Mouse (Mus musculus) heart, embryonic 15.5 days (tissue): ENCODE measurements around the gene Mss51. TPM values are rescaled to one million over a fixed set of nuclear protein-coding genes. Genes with fewer than 3 reads are reported as not detected.

ENCODE experiments used
- ATAC-seq: fragments of 200-750 bp; cut with Nextera tagmentation; replicated peaks from 2 replicates; pipeline ENCODE4 v1.8.0; 2017; ENCODE audit warnings: low read depth, moderate TSS enrichment; ENCODE audit not compliant: insufficient number of reproducible peaks, insufficient read depth, low FRiP score
- H3K27ac ChIP-seq: fragments of 300-500 bp; sonication (generic); 2 replicates; pipeline ENCODE4 v1.5.1; 2015; ENCODE audit warnings: mild to moderate bottlenecking, inconsistent platforms
- H3K27me3 ChIP-seq: fragments of 300-500 bp; sonication (generic); 2 replicates; pipeline ENCODE4 v1.6.1; 2015; ENCODE audit warnings: inconsistent platforms
- H3K36me3 ChIP-seq: fragments of 300-500 bp; sonication (generic); 2 replicates; pipeline ENCODE4 v1.6.1; 2015; ENCODE audit warnings: mild to moderate bottlenecking, inconsistent platforms
- H3K4me1 ChIP-seq: fragments of 300-500 bp; sonication (generic); replicated peaks from 2 replicates; pipeline ENCODE4 v1.6.1; 2015; ENCODE audit warnings: inconsistent platforms
- H3K4me2 ChIP-seq: fragments of 300-500 bp; sonication (generic); 2 replicates; pipeline ENCODE4 v1.6.1; 2015; ENCODE audit warnings: inconsistent platforms, mild to moderate bottlenecking, moderate library complexity
- H3K4me3 ChIP-seq: fragments of 300-500 bp; sonication (generic); 2 replicates; pipeline ENCODE4 v1.5.1; 2015; ENCODE audit warnings: mild to moderate bottlenecking, inconsistent platforms
- H3K9ac ChIP-seq: fragments of 300-500 bp; sonication (generic); 2 replicates; pipeline ENCODE4 v1.6.1; 2015; ENCODE audit warnings: mild to moderate bottlenecking, inconsistent platforms
- H3K9me3 ChIP-seq: fragments of 300-500 bp; sonication (generic); replicated peaks from 2 replicates; pipeline ENCODE4 v1.6.1; 2016; ENCODE audit warnings: inconsistent platforms
- WGBS: fragments of 180-500 bp; shearing (Covaris S2); methylation state at CpG from one replicate; pipeline ENCODE4 v1.1.7; 2015; ENCODE audit warnings: mixed read lengths; 5-methylcytosine and 5-hydroxymethylcytosine counted together
- polyA plus RNA-seq: library from polyadenylated mRNA; unstranded; fragments of >200 nt; fragmentation: Nextera tagmentation; extraction: Ambion mirVana; gene quantifications from 2 replicates; pipeline ENCODE4 v1.2.1, GENCODE M21; 2015

The Mss51 gene
- polyA plus RNA-seq, 1 experiment from 2014 or later = 0.45 TPM

DNA sequence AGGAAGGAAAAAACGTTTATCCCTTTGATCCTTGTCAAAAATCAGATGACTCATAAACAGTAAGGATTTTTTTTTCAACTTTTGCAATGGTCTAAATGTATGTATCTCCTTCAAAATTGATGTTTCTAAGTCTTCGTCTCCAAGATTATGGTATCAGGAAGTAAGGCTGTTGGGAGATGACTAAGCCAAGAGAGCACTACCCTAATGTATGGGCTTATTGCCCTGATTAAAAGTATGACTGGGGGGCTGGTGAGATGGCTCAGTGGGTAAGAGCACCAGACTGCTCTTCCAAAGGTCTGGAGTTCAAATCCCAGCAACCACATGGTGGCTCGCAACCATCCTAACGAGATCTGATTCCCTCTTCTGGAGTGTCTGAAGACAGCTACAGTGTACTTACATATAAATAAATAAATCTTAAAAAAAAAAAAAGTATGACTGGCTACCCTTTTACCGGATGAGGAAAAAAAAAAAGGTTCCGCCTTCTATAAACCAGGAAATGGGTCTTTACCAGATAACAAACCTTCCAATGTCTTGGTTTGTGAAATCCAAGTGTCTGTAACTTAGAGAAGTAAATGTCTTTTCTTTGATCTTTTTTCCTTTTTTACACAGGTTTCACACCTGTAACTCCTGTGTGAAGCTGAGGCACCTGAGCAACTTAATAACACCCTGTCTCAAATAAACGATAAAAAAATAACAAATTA is 14.5 kb downstream of the Mss51 start:
- Histone ChIP-seq H3K36me3 (peaks cover 16% of the 10 kb centered on the region; the same call in 1 of the 2 replicates), H3K27ac (no peak overlapping the region), H3K4me2 (no peak overlapping the region), H3K27me3 (no peaks in the 10 kb centered on the region), H3K9ac (no peak overlapping the region), H3K9me3 (no peaks in the 10 kb centered on the region), H3K4me3 (no peak overlapping the region), H3K4me1 (peaks cover 9% of the 10 kb centered on the region)
- 87% methylated on average over 7 of the region's 7 CpGs for WGBS
- no peak for ATAC-seq

DNA sequence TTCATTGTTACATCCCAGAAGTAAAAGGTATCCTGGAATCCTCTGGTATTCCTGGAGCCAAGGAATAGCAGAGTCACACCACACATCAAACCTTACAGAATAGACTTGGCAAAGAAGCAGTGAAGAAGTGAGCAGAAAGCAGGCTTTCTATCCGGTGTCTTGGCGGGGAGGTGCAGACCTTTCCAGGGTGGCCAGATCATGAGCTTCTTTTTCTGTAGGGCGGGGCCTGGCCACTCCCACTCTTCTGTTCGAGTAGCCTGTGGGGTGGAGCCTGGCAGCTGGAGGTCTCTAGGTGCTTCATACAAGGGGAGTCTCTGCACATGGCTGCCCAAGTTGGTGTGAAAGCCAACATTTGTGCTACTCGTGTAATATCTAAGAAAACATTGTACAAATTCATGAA is 15.5 kb downstream of the Mss51 start:
- Histone ChIP-seq H3K9me3 (no peaks in the 10 kb centered on the region), H3K4me2 (no peak overlapping the region), H3K4me1 (peaks cover 13% of the 10 kb centered on the region), H3K9ac (no peak overlapping the region), H3K27me3 (no peaks in the 10 kb centered on the region), H3K27ac (no peak overlapping the region), H3K4me3 (no peak overlapping the region), H3K36me3 (peaks cover 11% of the 10 kb centered on the region; the same call in 1 of the 2 replicates)
- no peak for ATAC-seq
- WGBS = 20% methylated on average over 5 of the region's 5 CpGs

DNA sequence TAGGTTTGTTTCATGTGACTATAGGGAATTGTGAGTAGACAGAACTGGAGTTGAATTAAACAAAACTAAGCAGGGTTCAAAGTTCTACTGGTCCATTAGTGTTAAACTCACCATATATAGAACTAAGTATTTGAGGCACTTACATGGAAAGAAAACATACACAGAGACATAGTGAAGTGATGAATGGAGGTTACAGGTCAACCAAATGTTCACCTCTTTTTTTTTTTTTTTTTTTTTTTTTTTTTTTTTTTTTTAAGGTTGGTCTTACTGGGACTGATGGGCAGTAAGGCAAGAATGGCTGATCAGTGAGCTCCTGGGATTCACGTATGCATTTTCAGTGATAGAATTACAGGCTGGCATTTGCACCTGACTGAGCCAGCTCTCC is 16.5 kb downstream of the Mss51 start:
- H3K9me3 ChIP-seq = no peaks in the 10 kb centered on the region
- peaks cover 11% of the 10 kb centered on the region; the same call in 1 of the 2 replicates for H3K36me3 ChIP-seq
- H3K27me3 ChIP-seq = no peaks in the 10 kb centered on the region
- H3K27ac ChIP-seq = peak overlapping the region; percentile 80
- H3K4me1 ChIP-seq = peaks cover 13% of the 10 kb centered on the region
- 73% methylated on average over 1 of the region's 1 CpGs for WGBS
- peak overlapping the region; percentile 82 for H3K4me2 ChIP-seq
- peak overlapping the region; percentile 67 for H3K4me3 ChIP-seq
- H3K9ac ChIP-seq = peak overlapping the region; percentile 70
- ATAC-seq = no peak

- Histone ChIP-seq H3K27me3 (no peaks in the 10 kb centered on the region), H3K9me3 (no peaks in the 10 kb centered on the region), H3K9ac (peak within 1 kb of the TSS; percentile 70), H3K36me3 (peaks cover 7% of the 10 kb centered on the region; the same call in 1 of the 2 replicates), H3K4me3 (peak within 1 kb of the TSS; percentile 67), H3K4me2 (peak within 1 kb of the TSS; percentile 82), H3K27ac (peak within 1 kb of the TSS; percentile 80), H3K4me1 (peaks cover 13% of the 10 kb centered on the region)
- ATAC-seq = peak; percentile 86
- WGBS = under 1% methylated on average over 48 of the region's 48 CpGs
Measured at GRCm38 (mm10) chr14:20479291-20480194, 17.2 kb downstream of the Mss51 start, which contains the start of gene Anxa7. Gene Anxa7, minus strand, starts transcription at chr14:20480133.

DNA sequence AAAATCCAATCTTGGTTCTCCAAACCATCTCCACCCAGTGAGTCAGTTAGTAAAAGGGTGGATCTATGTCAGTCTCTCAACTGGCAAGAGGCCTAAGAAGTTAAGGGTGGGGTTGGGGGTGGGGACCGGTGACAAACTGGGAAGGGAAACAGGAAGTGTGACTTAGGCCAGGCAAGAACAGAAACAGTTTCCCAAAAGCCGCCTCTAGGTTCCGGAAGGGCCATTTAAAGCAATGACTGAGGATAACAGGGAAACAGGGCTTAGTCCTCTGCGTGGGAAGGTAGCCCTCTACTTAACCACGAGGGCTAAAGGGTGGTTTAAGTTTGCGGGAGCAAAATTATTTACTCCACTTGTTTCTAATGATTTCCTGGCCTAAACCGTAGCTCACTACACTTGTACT is 17.9 kb downstream of the Mss51 start:
- 4% methylated on average over 7 of the region's 7 CpGs for WGBS
- no peaks in the 10 kb centered on the region for H3K9me3 ChIP-seq

DNA sequence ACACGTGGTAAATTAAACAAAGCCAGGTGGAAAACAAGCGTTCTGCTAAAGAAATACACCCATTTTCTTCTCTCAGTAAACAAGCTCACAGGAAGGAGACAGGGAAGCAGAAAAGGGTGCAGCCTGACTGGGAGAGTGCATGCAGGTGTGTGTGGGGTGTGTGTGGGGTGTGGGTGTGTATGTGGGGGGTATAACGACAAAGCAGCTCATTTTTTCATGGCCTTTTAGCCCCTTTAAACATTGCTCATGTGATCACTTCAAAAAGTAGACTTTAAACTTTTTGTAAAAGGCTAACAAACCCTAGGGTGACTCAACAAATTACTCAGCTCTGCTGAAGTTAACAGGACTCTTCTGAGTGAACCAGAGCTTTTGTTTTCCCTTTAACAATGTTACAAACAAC is 18.3 kb downstream of the Mss51 start:
- peak overlapping the region; percentile 80 for H3K27ac ChIP-seq
- H3K4me1 ChIP-seq = peaks cover 13% of the 10 kb centered on the region
- H3K27me3 ChIP-seq = no peaks in the 10 kb centered on the region
- H3K9me3 ChIP-seq = no peaks in the 10 kb centered on the region
- H3K4me3 ChIP-seq = peak overlapping the region; percentile 67
- WGBS = 40% methylated on average over 3 of the region's 3 CpGs
- H3K9ac ChIP-seq = no peak overlapping the region
- ATAC-seq = no peak
- 0 out of 2 replicates have a peak, but pooled peaks cover 3% of the 10 kb centered on the region for H3K36me3 ChIP-seq
- H3K4me2 ChIP-seq = peak overlapping the region; percentile 82

More for the DNA sequence above, 17.9 kb downstream of the Mss51 start:
- peak overlapping the region; percentile 80 for H3K27ac ChIP-seq
- H3K4me1 ChIP-seq = peaks cover 13% of the 10 kb centered on the region
- H3K4me2 ChIP-seq = peak overlapping the region; percentile 82
- H3K36me3 ChIP-seq = 0 out of 2 replicates have a peak, but pooled peaks cover 7% of the 10 kb centered on the region
- ATAC-seq = peak; percentile 55
- H3K9ac ChIP-seq = peak overlapping the region; percentile 70
- no peaks in the 10 kb centered on the region for H3K27me3 ChIP-seq
- H3K4me3 ChIP-seq = peak overlapping the region; percentile 67

- Histone ChIP-seq H3K27ac (no peak overlapping the region), H3K27me3 (no peaks in the 10 kb centered on the region), H3K9ac (no peak overlapping the region), H3K4me2 (no peak overlapping the region), H3K36me3 (0 out of 2 replicates have a peak, but pooled peaks cover 4% of the 10 kb centered on the region), H3K4me1 (peaks cover 13% of the 10 kb centered on the region), H3K9me3 (no peaks in the 10 kb centered on the region), H3K4me3 (no peak overlapping the region)
- no peak for ATAC-seq
- WGBS = 76% methylated on average over 4 of the region's 4 CpGs
Measured at GRCm38 (mm10) chr14:20477261-20478025, 19.3 kb downstream of the Mss51 start.

DNA sequence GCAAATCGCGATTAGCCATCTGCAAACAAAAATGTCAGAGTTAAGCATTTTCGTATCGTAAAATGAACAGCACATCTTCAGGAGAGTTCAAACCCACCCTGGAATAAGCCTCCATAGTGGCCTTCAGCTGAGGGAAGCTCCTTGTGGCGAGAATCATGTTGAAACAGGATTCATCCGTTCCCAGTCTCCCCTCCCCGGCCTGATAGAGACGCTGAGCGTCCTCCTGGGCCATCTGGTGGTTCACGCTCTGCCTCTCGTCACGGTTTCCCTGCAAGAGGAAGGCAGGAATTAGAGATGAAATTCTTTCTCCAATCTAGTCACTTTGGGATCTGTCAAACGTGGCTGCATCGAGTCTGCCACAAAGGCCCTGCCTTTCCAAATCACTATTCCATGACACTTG is 36.5 kb downstream of the Mss51 start:
- Histone ChIP-seq H3K4me1 (no peaks in the 10 kb centered on the region), H3K4me3 (no peak overlapping the region), H3K9me3 (no peaks in the 10 kb centered on the region), H3K27me3 (no peaks in the 10 kb centered on the region), H3K4me2 (no peak overlapping the region), H3K36me3 (peaks cover 84% of the 10 kb centered on the region), H3K27ac (no peak overlapping the region), H3K9ac (no peak overlapping the region)
- 73% methylated on average over 14 of the region's 14 CpGs for whole genome bisulfite sequencing
- ATAC-seq = no peak

GRCm38 (mm10) chr14:20458378-20458777 is 38.3 kb downstream of the Mss51 start:
- H3K4me3 ChIP-seq = no peak overlapping the region
- no peaks in the 10 kb centered on the region for H3K9me3 ChIP-seq
- no peak overlapping the region for H3K4me2 ChIP-seq
- no peaks in the 10 kb centered on the region for H3K27me3 ChIP-seq
- peaks cover 69% of the 10 kb centered on the region for H3K36me3 ChIP-seq
- H3K4me1 ChIP-seq = no peaks in the 10 kb centered on the region
- no peak overlapping the region for H3K9ac ChIP-seq
- no peak for ATAC-seq
- WGBS = 94% methylated on average over 9 of the region's 9 CpGs
- no peak overlapping the region for H3K27ac ChIP-seq

DNA sequence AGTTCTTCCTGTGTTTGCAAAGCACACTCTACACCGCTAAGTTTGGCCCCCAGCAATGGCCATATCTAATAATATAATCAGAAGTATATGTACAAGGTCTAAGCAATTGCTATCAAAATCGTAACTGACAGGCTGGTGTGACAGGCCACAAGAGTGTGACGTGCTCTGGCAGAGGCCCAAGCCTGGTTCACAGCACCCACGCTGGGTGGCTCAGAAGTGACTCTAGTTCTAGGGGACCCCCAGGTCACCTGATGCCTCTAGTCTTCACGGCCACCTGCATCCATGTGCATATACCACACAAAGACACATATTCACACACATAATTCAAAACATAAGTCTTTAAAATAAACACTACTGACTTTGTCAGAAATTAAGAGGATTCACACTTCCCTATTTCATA is 43.8 kb downstream of the Mss51 start:
- no peaks in the 10 kb centered on the region for H3K27me3 ChIP-seq
- no peak overlapping the region for H3K27ac ChIP-seq
- H3K4me1 ChIP-seq = 0 out of 2 replicates have a peak, but pooled peaks cover 7% of the 10 kb centered on the region
- no peak overlapping the region for H3K4me3 ChIP-seq
- H3K9ac ChIP-seq = no peak overlapping the region
- no peak for ATAC-seq
- peaks cover 20% of the 10 kb centered on the region for H3K36me3 ChIP-seq
- no peak overlapping the region for H3K4me2 ChIP-seq
- WGBS = 86% methylated on average over 5 of the region's 5 CpGs
- no peaks in the 10 kb centered on the region for H3K9me3 ChIP-seq
